Mouse (Mus musculus) neural tube, embryonic 13.5 days (tissue): ENCODE results near the gene Mrpl23. TPM values are rescaled to one million over a fixed set of nuclear protein-coding genes. Genes with fewer than 3 reads are reported as not detected.

Source experiments
- ATAC-seq: fragments of 200-750 bp; cut with Nextera tagmentation; 2 replicates; pipeline ENCODE4 v1.8.0; 2017; ENCODE audit warnings: low read depth, mild to moderate bottlenecking, moderate TSS enrichment, moderate library complexity
- H3K27ac ChIP-seq: fragments of 300-500 bp; sonication (generic); replicated peaks from 2 replicates; pipeline ENCODE4 v1.5.1; 2015; ENCODE audit warnings: moderate library complexity, mild to moderate bottlenecking, inconsistent platforms
- H3K27me3 ChIP-seq: fragments of 300-500 bp; sonication (generic); 2 replicates; pipeline ENCODE4 v1.6.1; 2015; ENCODE audit warnings: mild to moderate bottlenecking, inconsistent platforms
- H3K36me3 ChIP-seq: fragments of 300-500 bp; sonication (generic); 2 replicates; pipeline ENCODE4 v1.6.1; 2015; ENCODE audit warnings: mild to moderate bottlenecking, inconsistent platforms
- H3K4me1 ChIP-seq: fragments of 300-500 bp; sonication (generic); replicated peaks from 2 replicates; pipeline ENCODE4 v1.6.1; 2015; ENCODE audit warnings: inconsistent platforms
- H3K4me2 ChIP-seq: fragments of 300-500 bp; sonication (generic); 2 replicates; pipeline ENCODE4 v1.6.1; 2015; ENCODE audit warnings: inconsistent platforms, mild to moderate bottlenecking, moderate library complexity
- H3K4me3 ChIP-seq: fragments of 300-500 bp; sonication (generic); 2 replicates; pipeline ENCODE4 v1.5.1; 2015; ENCODE audit warnings: mild to moderate bottlenecking, inconsistent platforms
- H3K9ac ChIP-seq: fragments of 300-500 bp; sonication (generic); 2 replicates; pipeline ENCODE4 v1.6.1; 2015; ENCODE audit warnings: moderate library complexity, mild to moderate bottlenecking, inconsistent platforms
- H3K9me3 ChIP-seq: fragments of 300-500 bp; sonication (generic); 2 replicates; pipeline ENCODE4 v1.6.1; 2016; ENCODE audit warnings: inconsistent platforms
- WGBS: fragments of 180-500 bp; shearing (Covaris S2); methylation state at CpG from one replicate; pipeline ENCODE4 v1.1.7; 2015; 5-methylcytosine and 5-hydroxymethylcytosine counted together
- polyA plus RNA-seq: library from polyadenylated mRNA; unstranded; fragments of >200 nt; fragmentation: Nextera tagmentation; extraction: Ambion mirVana; gene quantifications from 2 replicates; pipeline ENCODE4 v1.2.1, GENCODE M21; 2015

Gene Mrpl23
- polyA plus RNA-seq, 1 experiment from 2014 or later = 14.0 TPM

- peak overlapping the region; percentile 67 for H3K27ac ChIP-seq
Measured at GRCm38 (mm10) chr7:142523200-142523990, 9.1 kb upstream of the Mrpl23 start.

GRCm38 (mm10) chr7:142525342-142526178 lies 6.9 kb upstream of the Mrpl23 start:
- no peak for ATAC-seq
- Histone ChIP-seq H3K4me1 (peaks cover 31% of the 10 kb centered on the region), H3K9ac (no peak overlapping the region), H3K4me3 (no peak overlapping the region), H3K36me3 (no peaks in the 10 kb centered on the region), H3K4me2 (no peak overlapping the region), H3K27ac (peak overlapping the region; percentile 52), H3K9me3 (no peaks in the 10 kb centered on the region), H3K27me3 (peaks cover 20% of the 10 kb centered on the region)
- 22% methylated on average over 13 of the region's 13 CpGs for WGBS

More at GRCm38 (mm10) chr7:142523200-142523990, 9.1 kb upstream of the Mrpl23 start:
- H3K36me3 ChIP-seq = no peaks in the 10 kb centered on the region
- H3K4me2 ChIP-seq = peak overlapping the region; percentile 21
- H3K9ac ChIP-seq = peak overlapping the region; percentile 18; the same call in 1 of the 2 replicates
- H3K9me3 ChIP-seq = no peaks in the 10 kb centered on the region
- ATAC-seq = no peak
- no peak overlapping the region for H3K4me3 ChIP-seq
- peaks cover 14% of the 10 kb centered on the region for H3K27me3 ChIP-seq
- WGBS = 13% methylated on average over 17 of the region's 17 CpGs
- peaks cover 31% of the 10 kb centered on the region for H3K4me1 ChIP-seq

GRCm38 (mm10) chr7:142529350-142529749 lies 3.1 kb upstream of the Mrpl23 start:
- Histone ChIP-seq H3K4me3 (no peak overlapping the region), H3K27me3 (peaks cover 9% of the 10 kb centered on the region), H3K9me3 (no peaks in the 10 kb centered on the region), H3K4me2 (no peak overlapping the region), H3K27ac (no peak overlapping the region), H3K4me1 (peaks cover 32% of the 10 kb centered on the region), H3K36me3 (no peaks in the 10 kb centered on the region), H3K9ac (no peak overlapping the region)
- 60% methylated on average over 10 of the region's 10 CpGs for WGBS
- no peak for ATAC-seq

- H3K27me3 ChIP-seq = peaks cover 9% of the 10 kb centered on the region
- peaks cover 7% of the 10 kb centered on the region; the same call in 1 of the 2 replicates for H3K36me3 ChIP-seq
- H3K4me3 ChIP-seq = no peak overlapping the region
- peak overlapping the region; percentile 85 for H3K9ac ChIP-seq
- peaks cover 19% of the 10 kb centered on the region for H3K4me1 ChIP-seq
- WGBS = 84% methylated on average over 4 of the region's 4 CpGs
- ATAC-seq = peak; percentile 41
- H3K27ac ChIP-seq = peak overlapping the region; percentile 80; the same call in 1 of the 2 replicates
- H3K4me2 ChIP-seq = peak overlapping the region; percentile 75
- no peaks in the 10 kb centered on the region for H3K9me3 ChIP-seq
Measured at GRCm38 (mm10) chr7:142531973-142532521, 439 bp upstream of the Mrpl23 start.

- peaks cover 7% of the 10 kb centered on the region; the same call in 1 of the 2 replicates for H3K36me3 ChIP-seq
- ATAC-seq = peak; percentile 84
- peaks cover 6% of the 10 kb centered on the region; the same call in 1 of the 2 replicates for H3K27me3 ChIP-seq
- no peaks in the 10 kb centered on the region for H3K9me3 ChIP-seq
- H3K27ac ChIP-seq = peak overlapping the region; percentile 80
- H3K4me2 ChIP-seq = peak overlapping the region; percentile 75
- WGBS = under 1% methylated on average over 42 of the region's 44 CpGs
- H3K9ac ChIP-seq = peak overlapping the region; percentile 85
- peaks cover 27% of the 10 kb centered on the region for H3K4me1 ChIP-seq
- H3K4me3 ChIP-seq = peak overlapping the region; percentile 77
Measured at GRCm38 (mm10) chr7:142533059-142533855, 771 bp downstream of the Mrpl23 start.

- H3K36me3 ChIP-seq = peaks cover 7% of the 10 kb centered on the region; the same call in 1 of the 2 replicates
- 83% methylated on average over 4 of the region's 4 CpGs for WGBS
- peaks cover 44% of the 10 kb centered on the region for H3K4me1 ChIP-seq
- H3K9ac ChIP-seq = no peak overlapping the region
- H3K27me3 ChIP-seq = no peaks in the 10 kb centered on the region
- no peak overlapping the region for H3K4me2 ChIP-seq
- H3K4me3 ChIP-seq = no peak overlapping the region
- no peak for ATAC-seq
- H3K9me3 ChIP-seq = no peaks in the 10 kb centered on the region
- H3K27ac ChIP-seq = no peak overlapping the region
Measured at GRCm38 (mm10) chr7:142535116-142535515, 2.6 kb downstream of the Mrpl23 start.

- Histone ChIP-seq H3K4me1 (peaks cover 46% of the 10 kb centered on the region), H3K27ac (no peak overlapping the region), H3K27me3 (no peaks in the 10 kb centered on the region), H3K4me2 (no peak overlapping the region), H3K4me3 (no peak overlapping the region), H3K9ac (no peak overlapping the region), H3K36me3 (peaks cover 10% of the 10 kb centered on the region; the same call in 1 of the 2 replicates), H3K9me3 (no peaks in the 10 kb centered on the region)
- ATAC-seq = no peak
- 96% methylated on average over 5 of the region's 5 CpGs for WGBS
Measured at GRCm38 (mm10) chr7:142535832-142536231, 3.3 kb downstream of the Mrpl23 start.

GRCm38 (mm10) chr7:142537181-142537580 lies 4.7 kb downstream of the Mrpl23 start:
- Histone ChIP-seq H3K4me2 (no peak overlapping the region), H3K9me3 (no peaks in the 10 kb centered on the region), H3K27me3 (no peaks in the 10 kb centered on the region), H3K4me1 (peaks cover 46% of the 10 kb centered on the region), H3K36me3 (peaks cover 18% of the 10 kb centered on the region; the same call in 1 of the 2 replicates), H3K9ac (no peak overlapping the region), H3K4me3 (no peak overlapping the region), H3K27ac (peak overlapping the region; percentile 74; the same call in 1 of the 2 replicates)
- 77% methylated on average over 5 of the region's 5 CpGs for WGBS
- no peak for ATAC-seq

- Histone ChIP-seq H3K27ac (peak overlapping the region; percentile 79), H3K4me1 (peaks cover 48% of the 10 kb centered on the region), H3K9me3 (no peaks in the 10 kb centered on the region), H3K27me3 (no peaks in the 10 kb centered on the region), H3K9ac (0 out of 2 replicates have a peak overlapping the region, but pooled peaks have one; percentile 43), H3K4me3 (no peak overlapping the region), H3K4me2 (no peak overlapping the region), H3K36me3 (peaks cover 18% of the 10 kb centered on the region; the same call in 1 of the 2 replicates)
- 3% methylated on average over 6 of the region's 6 CpGs for WGBS
- 0 out of 2 replicates have a peak, but pooled peaks have one; percentile 41 for ATAC-seq
Measured at GRCm38 (mm10) chr7:142537879-142538278, 5.4 kb downstream of the Mrpl23 start.

GRCm38 (mm10) chr7:142538291-142538690 lies 5.8 kb downstream of the Mrpl23 start:
- Histone ChIP-seq H3K36me3 (peaks cover 18% of the 10 kb centered on the region; the same call in 1 of the 2 replicates), H3K9ac (peak overlapping the region; percentile 43; the same call in 1 of the 2 replicates), H3K27me3 (no peaks in the 10 kb centered on the region), H3K4me1 (peaks cover 52% of the 10 kb centered on the region), H3K27ac (peak overlapping the region; percentile 79), H3K9me3 (no peaks in the 10 kb centered on the region), H3K4me3 (no peak overlapping the region), H3K4me2 (no peak overlapping the region)
- WGBS = 16% methylated on average over 4 of the region's 4 CpGs
- 0 out of 2 replicates have a peak, but pooled peaks have one; percentile 12 for ATAC-seq

GRCm38 (mm10) chr7:142538766-142539165 lies 6.3 kb downstream of the Mrpl23 start:
- H3K4me3 ChIP-seq = no peak overlapping the region
- peaks cover 52% of the 10 kb centered on the region for H3K4me1 ChIP-seq
- H3K9ac ChIP-seq = peak overlapping the region; percentile 43; the same call in 1 of the 2 replicates
- H3K27me3 ChIP-seq = no peaks in the 10 kb centered on the region
- H3K9me3 ChIP-seq = no peaks in the 10 kb centered on the region
- 26% methylated on average over 6 of the region's 6 CpGs for WGBS
- H3K4me2 ChIP-seq = no peak overlapping the region
- H3K36me3 ChIP-seq = peaks cover 18% of the 10 kb centered on the region; the same call in 1 of the 2 replicates
- ATAC-seq = no peak
- peak overlapping the region; percentile 79 for H3K27ac ChIP-seq
